Mouse (Mus musculus): ENCODE measurements at regions not wholly inside any gene's neighbourhood (a gene's known extent, or its start where the extent isn't known, plus 50 kb on each side); places are given as distances from the start of the nearest gene placed in this dataset.
"Not testable (repeated sequence)": the region's sequence is repeated elsewhere in the genome, so short reads cannot be mapped to it uniquely, and the experiment has no call there.

GRCm38 (mm10) chr4:9724801-9725200 is 1149.5 kb upstream of the 2610301B20Rik start:
- H3K36me3 ChIP-seq (ENCODE audit: control insufficient read depth, insufficient read depth, low read length); H3K4me3 ChIP-seq (ENCODE audit: low read depth, low read length); H3K27ac ChIP-seq (replicated peaks; ENCODE audit: low read depth, low read length); H3K9ac ChIP-seq (ENCODE audit: low read depth, low read length); H3K4me2 ChIP-seq (ENCODE audit: low read depth, low read length); H3K27me3 ChIP-seq (replicated peaks; ENCODE audit: control insufficient read depth, insufficient read depth, low read length); DNase-seq (ENCODE audit: low spot score); H3K9me3 ChIP-seq (ENCODE audit: control insufficient read depth, low read length); ATAC-seq (ENCODE audit: low read depth); H3K4me1 ChIP-seq (ENCODE audit: control insufficient read depth, insufficient read depth, low read length): not testable (repeated sequence)
- 85% methylated on average over 2 of the region's 2 CpGs for WGBS

GRCm38 (mm10) chr4:9737691-9738090 is 1136.6 kb upstream of the 2610301B20Rik start:
- H3K27ac ChIP-seq (replicated peaks; ENCODE audit: low read depth, low read length), result no peak overlapping the region
- 80% methylated on average over 4 of the region's 4 CpGs for WGBS

GRCm38 (mm10) chr4:9747411-9747938 is 1126.8 kb upstream of the 2610301B20Rik start:
- no peaks in the 10 kb centered on the region for H3K36me3 ChIP-seq (ENCODE audit: control insufficient read depth, insufficient read depth, low read length)
- no peak overlapping the region for H3K9ac ChIP-seq (ENCODE audit: low read depth, low read length)
- H3K4me2 ChIP-seq (ENCODE audit: low read depth, low read length), result no peak overlapping the region
- ATAC-seq (ENCODE audit: low read depth) (no peak), DNase-seq (ENCODE audit: low spot score) (no peak)
- WGBS, result 82% methylated on average over 6 of the region's 6 CpGs
- H3K4me1 ChIP-seq (ENCODE audit: control insufficient read depth, insufficient read depth, low read length), result no peaks in the 10 kb centered on the region
- H3K9me3 ChIP-seq (ENCODE audit: control insufficient read depth, low read length), result no peaks in the 10 kb centered on the region
- no peaks in the 10 kb centered on the region for H3K27me3 ChIP-seq (replicated peaks; ENCODE audit: control insufficient read depth, insufficient read depth, low read length)
- H3K4me3 ChIP-seq (ENCODE audit: low read depth, low read length), result no peak overlapping the region
- no peak overlapping the region for H3K27ac ChIP-seq (replicated peaks; ENCODE audit: low read depth, low read length)

More at GRCm38 (mm10) chr4:9737691-9738090, 1136.6 kb upstream of the 2610301B20Rik start:
- no peaks in the 10 kb centered on the region for H3K27me3 ChIP-seq (replicated peaks; ENCODE audit: control insufficient read depth, insufficient read depth, low read length)
- H3K9ac ChIP-seq (ENCODE audit: low read depth, low read length), result no peak overlapping the region
- no peaks in the 10 kb centered on the region for H3K4me1 ChIP-seq (ENCODE audit: control insufficient read depth, insufficient read depth, low read length)
- no peak for ATAC-seq (ENCODE audit: low read depth)
- no peak overlapping the region for H3K4me3 ChIP-seq (ENCODE audit: low read depth, low read length)
- no peaks in the 10 kb centered on the region for H3K9me3 ChIP-seq (ENCODE audit: control insufficient read depth, low read length)
- H3K4me2 ChIP-seq (ENCODE audit: low read depth, low read length), result no peak overlapping the region
- DNase-seq (ENCODE audit: low spot score), result no peak
- no peaks in the 10 kb centered on the region for H3K36me3 ChIP-seq (ENCODE audit: control insufficient read depth, insufficient read depth, low read length)

- Histone ChIP-seq H3K9ac (ENCODE audit: low read depth, low read length) (no peak overlapping the region), H3K36me3 (ENCODE audit: control insufficient read depth, insufficient read depth, low read length) (no peaks in the 10 kb centered on the region), H3K4me1 (ENCODE audit: control insufficient read depth, insufficient read depth, low read length) (no peaks in the 10 kb centered on the region), H3K4me2 (ENCODE audit: low read depth, low read length) (no peak overlapping the region), H3K27me3 (replicated peaks; ENCODE audit: control insufficient read depth, insufficient read depth, low read length) (no peaks in the 10 kb centered on the region), H3K27ac (replicated peaks; ENCODE audit: low read depth, low read length) (no peak overlapping the region), H3K9me3 (ENCODE audit: control insufficient read depth, low read length) (no peaks in the 10 kb centered on the region), H3K4me3 (ENCODE audit: low read depth, low read length) (no peak overlapping the region)
- 77% methylated on average over 2 of the region's 2 CpGs for WGBS
- ATAC-seq (ENCODE audit: low read depth) (no peak), DNase-seq (ENCODE audit: low spot score) (no peak)
Measured at GRCm38 (mm10) chr4:9748110-9748509, 1126.2 kb upstream of the 2610301B20Rik start.

- no peak for ATAC-seq (ENCODE audit: low read depth)
- Histone ChIP-seq H3K4me1 (ENCODE audit: control insufficient read depth, insufficient read depth, low read length) (no peaks in the 10 kb centered on the region), H3K27ac (replicated peaks; ENCODE audit: low read depth, low read length) (no peak overlapping the region), H3K27me3 (replicated peaks; ENCODE audit: control insufficient read depth, insufficient read depth, low read length) (no peaks in the 10 kb centered on the region), H3K9me3 (ENCODE audit: control insufficient read depth, low read length) (no peaks in the 10 kb centered on the region), H3K4me3 (ENCODE audit: low read depth, low read length) (no peak overlapping the region), H3K9ac (ENCODE audit: low read depth, low read length) (no peak overlapping the region), H3K36me3 (ENCODE audit: control insufficient read depth, insufficient read depth, low read length) (no peaks in the 10 kb centered on the region), H3K4me2 (ENCODE audit: low read depth, low read length) (no peak overlapping the region)
- DNase-seq (ENCODE audit: low spot score), result no peak
- 88% methylated on average over 3 of the region's 3 CpGs for WGBS
Measured at GRCm38 (mm10) chr4:9749877-9750276, 1124.4 kb upstream of the 2610301B20Rik start.

GRCm38 (mm10) chr4:9750404-9750803 is 1123.9 kb upstream of the 2610301B20Rik start:
- H3K27me3 ChIP-seq (replicated peaks; ENCODE audit: control insufficient read depth, insufficient read depth, low read length), result no peaks in the 10 kb centered on the region
- H3K27ac ChIP-seq (replicated peaks; ENCODE audit: low read depth, low read length), result no peak overlapping the region
- ATAC-seq (ENCODE audit: low read depth) (no peak), DNase-seq (ENCODE audit: low spot score) (no peak)
- no peaks in the 10 kb centered on the region for H3K4me1 ChIP-seq (ENCODE audit: control insufficient read depth, insufficient read depth, low read length)
- no peak overlapping the region for H3K9ac ChIP-seq (ENCODE audit: low read depth, low read length)
- 78% methylated on average over 4 of the region's 4 CpGs for WGBS
- no peak overlapping the region for H3K4me3 ChIP-seq (ENCODE audit: low read depth, low read length)
- H3K9me3 ChIP-seq (ENCODE audit: control insufficient read depth, low read length), result no peaks in the 10 kb centered on the region
- no peak overlapping the region for H3K4me2 ChIP-seq (ENCODE audit: low read depth, low read length)
- no peaks in the 10 kb centered on the region for H3K36me3 ChIP-seq (ENCODE audit: control insufficient read depth, insufficient read depth, low read length)

GRCm38 (mm10) chr4:9763321-9763720 is 1111.0 kb upstream of the 2610301B20Rik start:
- Histone ChIP-seq H3K9ac (ENCODE audit: low read depth, low read length) (no peak overlapping the region), H3K4me3 (ENCODE audit: low read depth, low read length) (no peak overlapping the region), H3K9me3 (ENCODE audit: control insufficient read depth, low read length) (no peaks in the 10 kb centered on the region), H3K27me3 (replicated peaks; ENCODE audit: control insufficient read depth, insufficient read depth, low read length) (no peaks in the 10 kb centered on the region), H3K27ac (replicated peaks; ENCODE audit: low read depth, low read length) (no peak overlapping the region), H3K36me3 (ENCODE audit: control insufficient read depth, insufficient read depth, low read length) (no peaks in the 10 kb centered on the region), H3K4me2 (ENCODE audit: low read depth, low read length) (no peak overlapping the region), H3K4me1 (ENCODE audit: control insufficient read depth, insufficient read depth, low read length) (no peaks in the 10 kb centered on the region)
- 43% methylated on average over 1 of the region's 1 CpGs for WGBS
- ATAC-seq (ENCODE audit: low read depth), result 0 out of 2 replicates have a peak, but pooled peaks have one; percentile 44
- DNase-seq (ENCODE audit: low spot score), result peak; percentile 27

GRCm38 (mm10) chr4:9769633-9770205 is 1104.6 kb upstream of the 2610301B20Rik start:
- Histone ChIP-seq H3K9me3 (ENCODE audit: control insufficient read depth, low read length) (no peaks in the 10 kb centered on the region), H3K4me1 (ENCODE audit: control insufficient read depth, insufficient read depth, low read length) (no peaks in the 10 kb centered on the region), H3K4me3 (ENCODE audit: low read depth, low read length) (peak overlapping the region; percentile 62), H3K9ac (ENCODE audit: low read depth, low read length) (peak overlapping the region; percentile 77; the same call in 1 of the 2 replicates), H3K36me3 (ENCODE audit: control insufficient read depth, insufficient read depth, low read length) (no peaks in the 10 kb centered on the region), H3K27me3 (replicated peaks; ENCODE audit: control insufficient read depth, insufficient read depth, low read length) (no peaks in the 10 kb centered on the region), H3K27ac (replicated peaks; ENCODE audit: low read depth, low read length) (no peak overlapping the region; the same call in 1 of the 2 replicates), H3K4me2 (ENCODE audit: low read depth, low read length) (peak overlapping the region; percentile 95)
- DNase-seq (ENCODE audit: low spot score), result peak; percentile 44
- no peak for ATAC-seq (ENCODE audit: low read depth)
- WGBS, result 45% methylated on average over 9 of the region's 9 CpGs

Data from embryonic facial prominence, embryonic 14.5 days (tissue).